Mouse (Mus musculus) regulatory T cell (primary cell): ENCODE data around the gene Mdm2.

Source experiments
- in situ Hi-C: fragments of 300-600 bp; cut with MboI, MseI; formaldehyde crosslinking; loops from one replicate; pipeline ENCODE4 v1.15.1; 2025; ENCODE audit warnings: high pct_unique_total_duplicates

Mdm2 gene

GRCm38 (mm10) chr10:117710604-117711141 is at the start of gene Mdm2:
Gene Mdm2, minus strand, starts transcription at chr10:117710758.
- in situ Hi-C loops, result no loop called here

DNA sequence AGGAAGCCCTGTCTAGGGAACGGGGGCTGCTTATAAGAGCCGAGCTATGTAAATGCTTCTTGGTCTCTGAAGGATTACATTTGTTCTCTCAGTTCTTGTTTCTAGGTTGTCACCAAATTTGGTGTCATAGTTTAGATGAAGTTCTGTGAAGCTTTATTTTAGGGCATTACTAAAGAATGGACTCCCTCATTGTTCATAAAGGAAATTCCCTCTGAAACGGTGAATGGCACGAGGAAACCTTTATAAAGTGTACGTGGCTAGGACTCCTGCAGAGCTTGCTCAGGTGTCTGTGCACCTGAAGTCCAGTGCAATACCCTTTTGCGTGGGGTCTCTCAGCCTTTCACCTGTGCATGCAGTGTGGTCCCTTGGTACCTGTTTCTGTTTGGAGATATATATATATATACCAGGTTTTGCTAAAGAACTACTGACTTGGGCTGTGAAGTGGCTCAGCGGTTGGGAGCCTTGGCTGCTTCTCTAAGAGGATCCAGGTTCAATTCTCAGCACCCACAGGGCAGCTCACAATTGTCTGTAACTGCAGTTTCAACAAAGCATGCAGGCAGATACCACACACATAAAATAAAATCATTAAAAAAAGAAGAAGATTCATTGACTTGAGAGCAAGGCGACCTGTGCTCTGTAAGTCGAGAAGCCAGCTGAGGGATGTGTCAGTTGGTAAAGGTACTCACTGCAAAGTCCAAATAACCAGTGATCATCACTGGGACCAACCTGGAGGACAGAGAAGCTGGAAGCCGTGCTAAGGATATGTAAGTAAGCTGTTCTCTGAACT is 49.5 kb upstream of the Mdm2 start:
- in situ Hi-C loops, result loop anchor here (5.0 to 25.0 kb wide), 2 partner anchors 68 to 1452 kb away; no protein-coding TSS in a partner anchor

GRCm38 (mm10) chr10:117758749-117759727 is 48.5 kb upstream of the Mdm2 start:
- in situ Hi-C loops, result loop anchor here (25.0 kb wide), 1 partner anchor 1453 kb away; no protein-coding TSS in a partner anchor

DNA sequence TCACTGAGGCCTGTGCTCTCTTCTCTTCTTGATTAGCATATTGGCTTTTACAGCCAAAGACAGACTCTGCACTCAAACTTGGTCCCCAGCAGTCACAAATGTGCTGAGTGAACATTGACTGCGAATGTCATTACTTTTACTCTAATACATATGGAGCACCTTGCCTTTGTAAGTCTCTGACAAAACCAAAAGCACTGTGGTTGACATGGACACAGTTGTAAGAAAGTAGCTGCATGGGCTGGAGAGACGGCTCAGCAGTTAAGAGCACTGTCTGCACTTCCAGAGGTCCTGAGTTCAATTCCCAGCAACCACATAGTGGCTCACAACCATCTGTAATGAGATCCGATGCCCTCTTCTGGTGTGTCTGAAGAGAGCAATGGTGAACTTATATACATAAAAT is 47.8 kb upstream of the Mdm2 start:
- in situ Hi-C loops, result loop anchor here (25.0 kb wide), 1 partner anchor 1454 kb away; no protein-coding TSS in a partner anchor

DNA sequence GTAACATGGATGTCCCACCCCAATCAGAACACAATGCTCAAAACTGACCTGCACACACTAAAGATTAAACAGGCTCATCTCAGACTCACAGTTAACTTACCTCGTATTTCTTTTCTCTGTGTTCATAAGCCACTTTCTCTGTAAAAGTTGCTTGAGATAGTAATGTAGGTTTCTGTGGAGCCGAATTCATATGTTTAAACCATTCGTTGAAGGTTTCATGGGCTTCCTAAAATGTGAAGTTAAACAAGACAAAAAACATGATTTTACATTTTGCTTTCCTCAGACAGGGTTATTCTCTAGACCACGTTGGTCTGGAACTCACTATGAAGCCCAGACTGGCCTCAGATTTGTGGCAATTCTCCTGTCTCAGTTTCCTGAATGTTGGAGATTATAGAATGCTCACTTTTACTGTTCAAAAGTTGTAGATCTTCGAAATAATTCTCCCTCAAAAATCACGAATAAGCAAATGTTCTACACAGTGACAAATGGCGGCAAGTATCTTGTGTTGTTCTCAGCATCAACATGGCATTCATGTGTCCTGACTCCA is 47.3 kb upstream of the Mdm2 start:
- in situ Hi-C loops, result loop anchor here (25.0 kb wide), 1 partner anchor 1454 kb away; no protein-coding TSS in a partner anchor

GRCm38 (mm10) chr10:117757259-117757658 is 46.7 kb upstream of the Mdm2 start:
- in situ Hi-C loops, result loop anchor here (25.0 kb wide), 1 partner anchor 1455 kb away; no protein-coding TSS in a partner anchor

GRCm38 (mm10) chr10:117756784-117757183 is 46.2 kb upstream of the Mdm2 start:
- in situ Hi-C loops, result loop anchor here (25.0 kb wide), 1 partner anchor 1456 kb away; no protein-coding TSS in a partner anchor

- in situ Hi-C loops, result loop anchor here (25.0 kb wide), 1 partner anchor 1456 kb away; no protein-coding TSS in a partner anchor
Measured at GRCm38 (mm10) chr10:117755799-117756467, 45.4 kb upstream of the Mdm2 start.

DNA sequence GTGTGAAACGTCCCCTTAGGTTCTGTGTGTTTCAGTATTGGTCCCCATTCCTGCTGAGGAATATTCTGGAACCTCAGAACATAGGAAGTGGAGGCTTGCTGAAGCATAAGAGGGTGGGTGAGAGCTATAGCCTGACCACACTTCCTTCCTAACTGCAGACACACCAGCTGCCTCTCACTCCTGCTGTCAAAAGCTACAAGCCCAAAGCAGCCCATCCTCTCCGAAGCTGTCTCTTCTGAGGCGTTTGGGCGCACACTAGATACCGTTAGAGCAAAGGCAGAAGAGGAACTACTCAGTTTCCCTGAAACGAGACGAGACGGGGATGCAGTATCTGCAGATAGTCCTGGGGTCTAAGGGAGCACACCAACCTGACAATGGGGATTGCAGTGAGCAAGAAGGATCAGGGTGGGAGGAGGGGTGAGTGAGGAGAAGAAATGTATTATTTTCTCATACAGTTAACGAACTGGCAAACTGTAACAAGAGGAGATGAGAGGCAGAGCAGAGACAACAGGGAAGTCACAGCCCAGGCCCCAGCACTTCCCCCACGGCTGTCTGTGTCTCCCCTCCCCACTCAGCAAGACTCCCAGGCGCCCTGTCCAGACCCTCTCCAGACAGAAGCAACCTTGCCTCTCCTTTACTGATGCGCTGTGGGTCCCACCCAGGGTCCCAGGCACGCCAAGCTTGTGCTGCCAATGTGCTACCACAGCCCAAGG is 44.7 kb upstream of the Mdm2 start:
- in situ Hi-C loops, result loop anchor here (25.0 kb wide), 1 partner anchor 1457 kb away; no protein-coding TSS in a partner anchor

- in situ Hi-C loops, result loop anchor here (25.0 kb wide), 1 partner anchor 1458 kb away; no protein-coding TSS in a partner anchor
Measured at GRCm38 (mm10) chr10:117754609-117754940, 44.0 kb upstream of the Mdm2 start.

DNA sequence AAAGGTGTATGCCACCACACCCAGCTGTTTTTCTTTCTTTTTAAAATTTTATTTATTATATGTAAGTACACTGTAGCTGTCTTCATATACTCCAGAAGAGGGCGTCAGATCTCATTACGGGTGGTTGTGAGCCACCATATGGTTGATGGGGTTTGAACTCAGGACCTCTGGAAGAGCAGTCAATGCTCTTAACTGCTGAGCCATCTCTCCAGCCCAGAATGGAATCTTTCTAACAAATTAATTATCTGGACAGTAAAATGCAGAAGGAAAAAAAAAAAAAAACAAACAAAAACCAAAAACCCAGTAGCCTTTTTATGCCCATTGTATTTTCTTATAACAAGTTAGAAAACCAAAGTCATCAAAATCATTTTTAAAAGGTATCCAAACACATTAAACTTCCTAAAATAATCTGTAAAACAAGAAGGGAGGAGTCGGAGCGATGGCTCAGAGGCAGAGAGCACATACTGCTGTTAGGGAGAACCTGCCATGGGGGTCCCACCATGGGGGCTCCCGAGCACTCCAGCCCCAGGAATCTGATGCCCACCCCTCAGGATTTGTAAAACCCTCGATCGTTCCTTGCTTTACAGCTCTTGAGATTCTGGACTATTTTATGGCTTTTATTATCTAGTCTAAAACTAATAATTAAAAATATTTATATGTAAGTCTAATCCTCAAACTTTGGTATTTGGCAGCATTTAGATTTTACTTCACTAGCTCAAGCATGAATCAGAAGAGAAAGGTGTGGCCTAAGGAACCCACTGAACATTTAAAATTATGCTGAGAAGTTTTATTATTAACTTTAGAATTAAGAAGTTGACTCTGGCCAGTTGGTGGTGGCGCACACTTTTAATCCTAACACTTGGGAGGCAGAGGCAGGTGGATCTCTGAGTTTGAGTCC is 43.4 kb upstream of the Mdm2 start:
- in situ Hi-C loops, result loop anchor here (25.0 kb wide), 1 partner anchor 1458 kb away; no protein-coding TSS in a partner anchor

GRCm38 (mm10) chr10:117752851-117753647 is 42.5 kb upstream of the Mdm2 start:
- in situ Hi-C loops, result loop anchor here (25.0 kb wide), 1 partner anchor 1459 kb away; no protein-coding TSS in a partner anchor

- in situ Hi-C loops, result loop anchor here (25.0 kb wide), 1 partner anchor 1460 kb away; no protein-coding TSS in a partner anchor
Measured at GRCm38 (mm10) chr10:117752304-117752821, 41.8 kb upstream of the Mdm2 start.

GRCm38 (mm10) chr10:117751744-117752143 is 41.2 kb upstream of the Mdm2 start:
- in situ Hi-C loops, result loop anchor here (25.0 kb wide), 1 partner anchor 1461 kb away; no protein-coding TSS in a partner anchor

DNA sequence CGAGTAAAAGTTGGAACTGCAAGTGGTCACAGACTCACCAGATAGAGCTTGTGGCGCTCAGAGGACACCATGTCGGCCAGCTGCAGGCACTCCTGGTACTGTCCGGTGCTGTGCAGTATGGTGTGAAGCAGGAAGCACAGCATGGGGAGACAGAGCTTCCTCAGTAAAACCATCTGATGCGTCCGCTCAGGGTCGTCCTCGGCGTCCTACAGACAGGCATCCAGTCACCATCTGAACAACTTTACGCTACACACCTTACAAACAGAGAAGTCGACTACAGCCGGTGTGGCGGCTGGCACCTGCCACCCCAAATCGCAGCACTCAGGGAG is 40.7 kb upstream of the Mdm2 start:
- in situ Hi-C loops, result loop anchor here (25.0 kb wide), 1 partner anchor 1461 kb away; no protein-coding TSS in a partner anchor

DNA sequence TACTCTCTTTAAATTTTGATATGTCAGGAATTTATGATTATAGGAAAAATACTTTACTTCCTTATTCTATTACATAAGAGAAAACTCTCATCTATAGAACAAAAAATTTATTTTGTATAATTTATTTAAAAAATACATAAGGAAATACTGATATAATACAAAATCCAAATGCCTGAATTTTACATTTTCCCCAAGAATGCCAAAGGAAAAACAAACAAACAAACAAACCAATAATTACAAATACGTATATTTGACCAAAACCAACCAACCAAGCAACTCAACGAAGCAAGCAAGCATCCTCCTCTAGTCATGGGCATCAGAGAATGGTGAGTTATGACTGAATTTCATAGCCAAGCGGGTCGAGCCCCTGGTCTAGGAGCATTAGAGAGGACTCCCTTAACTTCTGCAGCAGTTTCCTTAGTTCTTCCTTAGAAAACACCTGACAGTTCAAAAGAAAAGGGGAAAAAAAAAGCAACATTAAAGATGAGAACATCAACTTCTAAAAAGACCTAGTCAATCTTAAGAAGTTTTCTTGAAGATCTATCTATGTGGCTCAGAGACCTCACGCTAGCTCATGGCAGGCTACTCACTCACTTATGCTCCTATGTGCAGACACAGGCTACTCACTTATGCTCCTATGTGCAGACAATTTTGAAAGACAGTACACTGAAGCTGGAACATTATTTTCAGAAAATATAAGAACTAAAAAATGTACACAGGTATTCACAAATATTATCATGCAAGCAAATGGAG is 40.1 kb upstream of the Mdm2 start:
- in situ Hi-C loops, result loop anchor here (25.0 kb wide), 1 partner anchor 1462 kb away; no protein-coding TSS in a partner anchor
